Mouse (Mus musculus) hematopoietic stem cell, adult 5-6 weeks (primary cell): Measurements from ENCODE around the gene Angpt4. TPM values are rescaled to one million over a fixed set of nuclear protein-coding genes. Genes with fewer than 3 reads are reported as not detected.
A peak's percentile ranks its signal among the peaks of the same experiment; 100 is the strongest.

ENCODE experiments used
- ATAC-seq, 2 experiments: fragments of 125-278 bp in 1 of 2; replicated peaks in 1 of 2; 2 replicates each; pipeline ENCODE4 v1.8.0; 2016 to 2017; ENCODE audit warnings: inconsistent platforms in 2 of 2, mild to moderate bottlenecking in 2 of 2, moderate number of reproducible peaks in 2 of 2, low read depth in 1 of 2, moderate TSS enrichment in 1 of 2; ENCODE audit not compliant: low FRiP score in 2 of 2, poor library complexity in 2 of 2, severe bottlenecking in 2 of 2, insufficient read depth in 1 of 2, low TSS enrichment in 1 of 2
- total RNA-seq: library from RNA; stranded (forward); fragments of 172-1452, 232-1000 nt; gene quantifications from 2 replicates; pipeline ENCODE4 v1.2.3, GENCODE M21; 2017

The Angpt4 gene
- total RNA-seq, 1 experiment from 2014 or later = not detected

DNA sequence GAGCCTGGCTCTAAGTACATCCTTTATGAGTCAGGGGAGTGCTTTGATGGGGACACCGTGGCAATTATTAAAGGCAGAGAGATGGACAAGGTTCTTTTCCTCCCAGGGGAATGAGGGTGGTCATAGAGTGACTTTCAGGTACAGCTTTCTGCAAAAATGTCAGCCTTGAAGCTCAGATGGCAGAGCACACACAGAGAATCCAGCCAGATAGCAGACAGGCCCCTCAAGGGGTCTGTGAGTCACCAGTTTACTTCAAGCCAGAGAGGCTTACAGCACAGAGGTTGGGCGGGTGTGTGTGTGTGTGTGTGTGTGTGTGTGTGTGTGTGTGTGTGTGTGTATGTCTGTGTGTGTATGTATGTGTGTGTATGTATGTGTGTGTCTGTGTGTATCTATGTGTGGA lies 4.0 kb upstream of the Angpt4 start:
- no peak for ATAC-seq

DNA sequence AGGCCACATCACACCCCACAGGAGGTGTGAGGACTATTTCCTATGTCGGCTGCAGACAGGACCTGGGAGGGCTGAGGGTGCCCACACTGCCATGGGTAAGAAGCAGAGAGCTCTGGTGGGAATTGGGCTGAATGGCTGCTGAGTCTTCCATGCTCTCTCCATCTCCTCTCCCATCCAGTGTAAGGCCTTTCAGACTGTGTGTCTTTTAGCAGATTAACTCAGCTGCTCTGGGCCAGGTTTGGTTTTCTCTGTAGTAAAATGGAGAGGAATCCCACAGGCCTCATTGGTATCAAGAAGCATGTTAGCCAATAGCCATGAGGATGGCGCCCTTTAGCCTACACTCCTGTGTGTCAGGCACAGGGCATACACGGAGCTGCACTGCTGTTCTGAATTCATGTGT lies 1.6 kb upstream of the Angpt4 start:
- no peak for ATAC-seq

DNA sequence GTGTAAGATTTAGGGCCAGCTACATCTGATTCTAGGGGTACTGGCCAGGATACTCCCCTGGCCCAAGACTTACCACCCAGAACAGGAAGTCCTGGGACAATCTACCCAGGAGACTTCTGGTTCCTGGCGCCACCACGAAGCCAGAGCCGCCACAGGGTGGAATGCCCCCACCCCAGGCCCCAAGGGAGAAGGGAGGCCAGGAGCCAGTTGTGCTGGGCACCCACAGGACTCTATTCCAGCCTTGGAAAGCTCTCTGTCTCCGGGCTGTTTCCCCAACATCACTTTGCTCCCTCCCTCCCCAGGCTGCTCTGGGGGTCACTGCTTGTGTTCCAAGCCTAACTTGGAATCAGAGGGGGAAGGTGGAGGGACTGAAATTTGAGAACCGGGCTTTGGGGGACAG lies 512 bp upstream of the Angpt4 start:
- no peak for ATAC-seq

DNA sequence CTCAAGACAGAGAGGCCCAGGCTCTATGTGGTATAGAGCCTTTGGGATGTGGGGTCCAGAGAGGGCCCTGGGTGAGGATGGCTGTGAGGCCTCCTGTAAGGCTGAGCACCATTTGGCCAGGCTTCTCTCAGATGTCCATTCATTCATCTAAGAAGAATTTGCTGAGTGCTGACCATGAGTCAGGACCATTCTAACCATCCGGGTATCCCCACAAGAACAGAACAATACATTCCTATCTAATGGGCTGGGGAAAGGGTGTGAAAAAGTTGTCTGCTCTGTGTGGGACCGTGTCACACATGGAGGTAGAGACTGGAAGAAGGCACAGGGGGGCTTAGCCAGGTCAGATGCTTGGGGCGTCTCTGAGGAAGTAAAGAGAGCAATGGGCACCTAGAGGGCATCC lies 741 bp downstream of the Angpt4 start:
- no peak for ATAC-seq

DNA sequence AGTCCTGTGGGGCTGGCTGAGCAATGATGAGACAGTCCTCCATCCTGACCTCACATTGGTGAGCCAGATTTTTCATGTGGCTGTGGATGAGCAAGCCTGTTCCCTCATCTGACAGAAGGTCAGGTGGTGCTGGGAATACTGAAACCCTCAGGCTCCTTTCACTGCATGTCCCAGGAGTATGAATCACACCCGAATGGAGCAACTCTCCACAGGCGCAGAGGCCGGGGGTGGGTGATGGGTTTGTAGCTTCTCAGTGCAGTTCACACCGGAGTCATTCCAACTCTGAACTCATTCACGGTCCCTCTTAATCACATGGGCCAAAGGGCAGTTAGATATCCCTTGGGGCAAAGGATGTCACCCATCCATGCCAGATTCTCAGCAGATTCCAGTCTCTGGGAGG lies 3.1 kb downstream of the Angpt4 start:
- ATAC-seq = no peak

DNA sequence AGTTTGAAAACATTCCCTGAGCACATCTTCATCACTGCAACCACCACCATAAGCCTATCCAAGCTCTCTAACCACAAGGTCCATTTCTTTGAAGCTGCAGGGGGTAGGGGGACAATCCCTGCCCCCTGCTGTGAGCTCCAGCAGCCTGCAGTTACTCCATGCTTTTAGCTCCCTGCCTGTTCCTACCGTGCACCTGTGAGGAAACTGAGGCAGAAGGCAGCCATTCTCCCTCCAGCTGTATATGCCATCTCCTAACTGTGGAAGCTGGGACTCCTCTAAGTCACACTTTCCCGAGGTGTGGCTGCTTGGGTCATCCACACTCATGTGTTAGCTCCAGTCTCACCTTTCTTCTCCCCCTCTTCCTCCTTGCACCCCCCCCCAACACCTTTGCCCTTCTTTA lies 4.1 kb downstream of the Angpt4 start:
- ATAC-seq = no peak

DNA sequence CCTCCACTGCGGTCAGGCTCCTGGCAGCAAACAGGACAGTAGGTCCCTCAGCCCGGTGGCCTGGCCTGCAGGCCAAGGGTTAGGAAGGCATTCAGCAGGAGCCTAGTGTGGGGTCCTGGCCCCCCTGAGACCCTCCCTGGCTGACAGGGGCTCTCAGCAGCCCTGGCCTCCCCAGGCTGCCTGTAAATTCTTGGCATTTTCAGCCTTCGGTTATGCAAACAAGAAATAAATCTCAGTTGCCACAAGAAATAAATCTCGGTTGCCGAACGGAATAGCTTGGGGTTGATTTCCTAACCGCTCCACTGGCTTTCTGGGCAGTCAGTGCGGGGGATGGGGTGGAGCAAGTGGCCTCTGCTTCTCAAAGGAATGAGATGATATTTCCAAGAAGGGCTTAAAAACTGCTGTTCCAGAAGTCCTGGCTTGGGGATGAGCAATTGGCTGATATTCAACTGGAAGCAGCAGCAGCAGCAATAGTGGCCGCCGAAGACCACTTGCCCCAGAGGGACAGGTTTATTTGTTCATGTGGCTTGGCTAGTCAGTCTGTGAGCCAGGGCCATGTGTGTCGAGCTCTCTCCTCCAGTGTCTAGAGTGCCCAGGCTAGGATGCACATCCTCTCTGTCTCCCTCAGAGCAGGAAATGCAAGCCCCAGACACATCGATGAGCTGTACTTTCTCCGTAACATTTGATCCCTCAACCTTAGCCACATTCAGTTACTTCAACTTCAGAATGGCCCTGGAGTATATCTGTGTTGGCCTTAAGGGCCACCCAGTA lies 5.2 kb downstream of the Angpt4 start:
- no peak for ATAC-seq

DNA sequence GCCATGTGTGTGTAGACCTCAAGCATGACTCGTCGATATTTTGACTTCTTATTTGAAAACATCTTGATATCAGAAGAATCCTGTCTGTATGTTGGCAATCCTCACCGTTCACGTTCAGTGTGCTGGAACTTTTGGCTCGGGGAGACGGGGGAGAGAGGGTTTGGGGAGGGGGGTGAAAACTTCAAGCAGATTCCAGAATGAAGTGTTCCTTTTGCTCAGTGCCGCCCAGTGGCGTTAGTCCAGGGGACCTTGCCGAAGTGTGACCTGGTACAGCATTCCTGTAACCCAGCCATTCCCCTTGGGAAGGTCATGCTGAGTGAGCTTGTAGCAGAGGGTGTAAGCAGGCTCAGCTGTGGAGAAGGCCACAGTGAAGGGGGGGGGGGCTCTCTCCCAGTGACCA lies 8.1 kb downstream of the Angpt4 start:
- ATAC-seq = no peak

DNA sequence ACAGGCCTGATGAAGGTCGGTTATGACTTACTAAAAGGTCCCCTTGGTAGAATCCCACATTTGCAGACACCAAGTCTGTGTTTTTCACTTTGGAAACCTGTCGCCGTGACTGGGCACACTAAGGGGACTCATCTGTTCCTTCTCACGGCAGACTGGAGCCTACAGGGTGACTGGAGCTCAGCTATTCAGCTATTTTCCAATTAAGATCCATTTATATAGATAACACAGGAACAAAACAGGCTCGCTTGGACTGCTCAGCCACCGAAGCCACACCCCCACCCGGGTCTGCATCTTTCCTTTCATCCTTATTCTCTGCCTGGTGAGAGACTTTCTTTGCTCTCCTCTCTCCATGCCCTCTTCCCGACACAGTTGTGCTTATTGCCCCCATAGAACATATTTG lies 10.1 kb downstream of the Angpt4 start:
- ATAC-seq = no peak

DNA sequence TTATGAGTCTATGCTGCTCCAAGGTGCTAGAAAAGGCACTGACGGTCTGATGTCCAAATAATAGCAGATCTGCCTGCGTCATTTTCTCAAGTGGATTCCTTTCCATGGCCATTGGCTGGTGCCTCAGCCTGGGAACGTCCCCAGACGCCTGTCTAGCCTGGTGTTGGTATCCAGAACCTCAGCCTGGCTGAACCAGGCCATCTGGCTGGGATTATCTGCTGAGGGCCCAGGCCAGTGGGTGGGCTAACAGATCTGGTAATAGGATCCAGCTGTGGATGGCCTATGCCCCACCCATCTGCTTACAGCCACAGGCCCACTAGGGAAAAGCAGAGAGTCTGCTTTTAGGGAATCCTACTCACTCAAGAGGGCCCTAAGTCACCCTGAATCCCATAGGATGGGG lies 10.6 kb downstream of the Angpt4 start:
- no peak for ATAC-seq

DNA sequence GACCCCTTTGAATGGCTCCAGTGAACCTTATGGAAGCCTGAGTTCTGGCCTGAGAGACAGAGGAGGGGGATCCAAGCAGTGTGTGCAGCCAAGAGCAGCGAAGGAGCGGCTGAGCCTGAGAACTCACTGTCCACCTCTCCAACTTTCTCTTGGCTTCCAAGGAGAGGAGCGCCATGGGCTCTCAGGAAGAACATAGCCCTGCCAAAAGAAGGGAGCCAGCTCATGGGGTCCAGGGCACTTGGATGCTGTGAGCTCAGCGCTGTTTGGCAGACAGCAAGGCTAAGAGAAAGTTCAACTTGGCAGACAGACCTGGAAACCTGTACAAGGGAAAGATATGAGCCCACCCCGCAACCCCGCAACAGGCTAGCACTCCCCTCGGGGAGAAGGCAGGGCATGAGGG lies 13.3 kb downstream of the Angpt4 start:
- no peak for ATAC-seq

DNA sequence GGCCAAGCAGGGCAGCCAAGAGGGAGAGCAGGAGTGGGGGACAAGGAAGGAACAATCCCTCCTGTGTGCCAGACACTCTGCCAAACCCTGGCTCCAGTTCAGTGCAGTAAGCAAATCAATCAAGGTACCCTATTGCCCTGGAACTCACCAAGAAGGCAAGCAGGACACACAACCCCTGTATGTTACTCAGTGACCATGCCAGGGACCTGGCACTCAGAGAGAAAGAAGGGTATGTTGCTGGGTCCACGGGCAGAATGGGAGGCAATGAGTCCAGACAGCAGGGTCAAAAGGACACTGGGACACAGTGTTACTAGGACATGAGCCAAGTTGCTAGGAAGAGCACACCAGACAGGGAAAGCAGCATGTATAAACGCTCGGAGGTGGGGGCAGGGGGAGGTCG lies 14.7 kb downstream of the Angpt4 start:
- ATAC-seq = no peak

DNA sequence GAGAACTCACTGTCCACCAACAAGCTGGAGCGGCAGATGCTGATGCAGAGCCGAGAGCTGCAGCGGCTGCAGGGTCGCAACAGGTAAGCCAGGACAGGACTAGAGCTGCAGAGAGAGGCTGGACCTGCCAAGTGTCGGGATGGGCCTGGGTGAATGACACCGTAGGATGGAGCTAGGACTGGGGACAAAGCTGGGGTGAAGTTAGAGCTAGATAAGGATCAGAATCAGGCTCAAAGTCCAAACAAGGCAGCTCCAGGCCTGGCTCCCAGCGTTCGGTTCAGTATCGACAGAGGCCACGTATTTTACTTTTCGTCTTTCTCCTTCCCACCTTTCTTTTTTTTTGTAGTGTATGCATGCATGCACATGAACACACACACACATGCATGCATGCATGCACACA lies 16.1 kb downstream of the Angpt4 start:
- ATAC-seq = no peak

DNA sequence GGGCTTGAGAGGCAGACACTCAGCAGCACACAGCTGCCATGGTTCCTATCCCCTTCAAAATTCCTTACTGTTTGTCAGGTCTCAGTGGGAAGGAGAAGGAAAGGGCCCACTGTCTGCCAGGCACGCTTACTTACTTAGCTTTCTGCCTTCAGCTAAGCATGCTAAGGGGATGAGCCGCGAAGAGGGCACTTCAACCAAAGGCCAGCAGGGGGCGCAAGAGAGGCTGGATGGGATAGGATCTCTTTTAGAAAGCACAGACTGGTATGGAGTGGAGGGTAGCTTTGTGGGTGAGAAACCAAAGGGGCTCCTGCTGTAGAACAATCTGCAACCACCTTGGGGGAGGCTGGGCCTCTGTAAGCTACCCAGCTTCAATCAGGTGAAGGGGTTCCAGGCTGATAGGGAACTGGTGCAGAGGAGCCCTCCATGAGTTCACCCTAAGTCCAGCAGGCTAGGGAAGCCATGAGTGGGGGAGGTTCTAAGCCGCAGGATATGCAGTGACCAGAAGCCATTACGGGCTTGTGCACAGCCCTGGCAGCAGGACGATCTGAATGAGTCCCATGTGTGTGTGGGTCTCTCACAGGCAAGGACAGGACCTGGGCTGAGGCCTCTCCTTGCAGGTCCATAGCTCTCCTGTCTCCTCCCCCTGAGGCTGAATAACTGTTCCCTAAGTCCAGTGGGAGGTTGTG lies 19.5 kb downstream of the Angpt4 start:
- ATAC-seq = peak; percentile 81 to 86; a peak in 3 of 4 replicates

DNA sequence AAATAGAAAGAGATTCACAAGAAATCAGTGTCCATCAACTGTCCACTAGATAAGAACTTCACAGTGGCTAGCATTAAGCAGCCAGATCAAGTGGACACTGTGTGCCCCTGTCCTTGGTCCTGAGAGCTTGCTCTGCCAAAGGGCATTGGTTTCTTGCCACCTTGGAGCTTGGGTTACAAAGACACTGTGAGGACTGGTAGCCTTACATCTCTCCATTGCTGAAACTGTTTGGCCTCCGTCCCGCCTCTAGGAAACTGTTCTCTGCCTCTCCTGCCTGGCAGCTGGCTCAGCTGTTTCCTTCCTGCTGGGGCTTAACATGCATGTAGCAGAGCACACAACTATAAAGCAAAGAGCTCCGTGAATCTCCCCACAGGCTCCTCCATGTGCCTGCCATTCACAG lies 26.9 kb downstream of the Angpt4 start:
- 0 out of 4 replicates have a peak, but pooled peaks have one; percentile 12 to 29 for ATAC-seq

DNA sequence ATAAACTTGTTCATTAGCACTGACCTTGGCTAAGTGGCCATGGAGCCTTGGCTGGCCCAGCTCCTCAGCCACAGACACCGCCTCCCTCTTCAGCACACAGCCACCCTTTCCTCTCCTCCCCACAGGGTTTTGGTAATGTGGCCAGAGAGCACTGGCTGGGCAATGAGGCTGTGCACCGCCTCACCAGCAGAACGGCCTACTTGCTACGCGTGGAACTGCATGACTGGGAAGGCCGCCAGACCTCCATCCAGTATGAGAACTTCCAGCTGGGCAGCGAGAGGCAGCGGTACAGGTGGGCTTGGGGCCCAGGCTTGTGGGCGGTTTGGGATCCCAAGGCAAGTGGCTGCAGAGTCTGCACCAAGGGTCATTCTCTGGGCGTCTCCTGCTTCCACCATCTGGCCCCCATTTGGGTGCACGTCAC lies 27.8 kb downstream of the Angpt4 start:
- ATAC-seq = peak; percentile 6 to 47; a peak in 1 of 4 replicates

DNA sequence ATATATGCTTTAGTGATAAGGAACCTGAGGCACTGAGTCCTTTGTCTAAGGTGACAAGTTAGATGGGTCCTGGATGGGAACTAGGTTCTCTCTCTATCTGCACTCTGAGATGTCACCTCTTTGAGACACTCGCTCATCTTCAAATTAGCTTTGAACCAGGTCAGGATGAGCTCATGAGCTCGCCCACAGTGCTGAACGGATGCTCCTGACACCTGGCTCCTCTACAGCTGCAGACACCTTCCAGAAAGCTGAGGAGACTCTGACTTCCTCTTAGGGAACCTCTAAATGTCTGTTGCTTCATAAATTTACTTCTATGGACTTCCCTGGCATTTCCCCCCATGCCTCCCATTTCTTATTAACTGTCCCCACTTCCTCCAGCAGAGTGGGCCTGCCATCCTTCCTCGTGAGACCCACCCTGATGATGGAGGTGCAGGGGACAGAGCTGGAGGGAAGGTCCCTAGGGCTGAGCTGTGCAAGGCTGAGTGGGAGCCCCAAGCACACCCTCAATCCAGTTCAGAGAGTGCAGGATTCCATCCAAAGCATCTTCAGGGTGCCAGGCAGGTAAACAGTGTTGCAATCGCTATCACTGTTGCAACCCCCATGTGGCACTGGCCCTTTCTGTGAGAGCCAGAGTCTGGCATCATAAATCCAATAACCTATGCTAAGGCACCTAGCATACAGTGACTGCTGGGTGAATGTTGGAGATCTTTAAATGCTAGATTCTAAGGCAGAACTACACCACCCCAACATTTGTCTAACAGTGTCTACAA lies 28.8 kb downstream of the Angpt4 start:
- ATAC-seq = no peak

DNA sequence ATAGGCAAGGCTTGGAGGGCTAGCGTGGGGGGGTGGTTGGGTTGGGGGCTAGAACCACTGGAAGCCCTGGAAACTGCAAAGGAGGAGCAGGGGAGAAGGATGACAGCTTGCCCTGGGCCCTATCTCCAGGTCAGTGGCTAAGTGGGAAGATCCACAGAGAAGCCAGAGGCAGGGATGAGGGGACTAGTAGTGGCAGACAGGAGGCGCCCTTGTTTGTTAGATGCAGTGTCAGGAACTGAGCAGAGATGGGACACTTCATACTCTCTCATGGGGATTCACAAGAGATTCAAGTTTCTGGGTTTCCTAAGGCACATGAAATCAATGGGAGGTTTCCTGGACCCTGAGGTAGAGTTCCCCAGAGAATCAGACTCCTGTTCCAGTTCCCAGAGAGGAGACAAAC lies 30.3 kb downstream of the Angpt4 start:
- ATAC-seq = no peak
